Mouse (Mus musculus) embryonic fibroblast, embryonic 13.5 days (primary cell): ENCODE data around the gene Tomm40. TPM values are rescaled to one million over a fixed set of nuclear protein-coding genes. Genes with fewer than 3 reads are reported as not detected.

Experiments
- H3K27ac ChIP-seq: 2 replicates; pipeline ENCODE4 v1.5.1; 2012; ENCODE audit warnings: low read length, control low read depth, inconsistent platforms; ENCODE audit not compliant: insufficient read depth
- H3K4me1 ChIP-seq: 2 replicates; pipeline ENCODE4 v1.6.1; 2011; ENCODE audit warnings: low read length; ENCODE audit not compliant: control insufficient read depth, insufficient read depth
- H3K4me3 ChIP-seq: 2 replicates; pipeline ENCODE4 v1.5.1; 2011; ENCODE audit warnings: mild to moderate bottlenecking, control low read depth, low read length; ENCODE audit not compliant: insufficient read depth
- CTCF ChIP-seq: IDR thresholded peaks from 2 replicates; pipeline ENCODE4 v1.5.1; 2011; ENCODE audit warnings: mild to moderate bottlenecking, control low read depth, low read length, moderate library complexity, borderline replicate concordance; ENCODE audit not compliant: insufficient read depth
- POLR2A ChIP-seq: IDR thresholded peaks from 2 replicates; pipeline ENCODE4 v1.6.1; 2011; ENCODE audit warnings: low read depth, mild to moderate bottlenecking, control low read depth, low read length, moderate library complexity
- polyA plus RNA-seq: library from polyadenylated mRNA; stranded (reverse); fragments of >200 nt; gene quantifications from 2 replicates; pipeline ENCODE4 v1.2.4, GENCODE M21; 2011; ENCODE audit warnings: low read depth; ENCODE audit not compliant: missing spikeins, insufficient read length

Gene Tomm40
- polyA plus RNA-seq, 1 experiment: 38.1 TPM

- Histone ChIP-seq H3K27ac (no peak overlapping the region), H3K4me1 (peaks cover 9% of the 10 kb centered on the region), H3K4me3 (no peak overlapping the region)
- no peak for TF ChIP-seq CTCF
- TF ChIP-seq POLR2A: no peak
Observed at GRCm38 (mm10) chr7:19713196-19713595, 2.0 kb downstream of the Tomm40 start.

- TF ChIP-seq POLR2A: no peak
- TF ChIP-seq CTCF: no peak
- H3K4me3 ChIP-seq: no peak overlapping the region
- H3K4me1 ChIP-seq: peaks cover 6% of the 10 kb centered on the region
- H3K27ac ChIP-seq: no peak overlapping the region
Observed at GRCm38 (mm10) chr7:19712414-19712813, 2.8 kb downstream of the Tomm40 start.

- Histone ChIP-seq H3K27ac (no peak overlapping the region), H3K4me1 (no peaks in the 10 kb centered on the region)
- TF ChIP-seq POLR2A (no peak), CTCF (no peak)
Observed at GRCm38 (mm10) chr7:19710650-19711049, 4.6 kb downstream of the Tomm40 start.

GRCm38 (mm10) chr7:19705271-19705670 lies 10.0 kb downstream of the Tomm40 start:
- H3K4me3 ChIP-seq: no peak overlapping the region
- H3K4me1 ChIP-seq: no peaks in the 10 kb centered on the region
- H3K27ac ChIP-seq: no peak overlapping the region
- no peak for TF ChIP-seq POLR2A
- no peak for TF ChIP-seq CTCF

More at GRCm38 (mm10) chr7:19710650-19711049, 4.6 kb downstream of the Tomm40 start:
- H3K4me3 ChIP-seq: no peak overlapping the region

GRCm38 (mm10) chr7:19704475-19704874 lies 10.8 kb downstream of the Tomm40 start:
- H3K4me3 ChIP-seq: no peak overlapping the region
- TF ChIP-seq CTCF: no peak
- TF ChIP-seq POLR2A: no peak
- H3K4me1 ChIP-seq: no peaks in the 10 kb centered on the region
- H3K27ac ChIP-seq: no peak overlapping the region

DNA sequence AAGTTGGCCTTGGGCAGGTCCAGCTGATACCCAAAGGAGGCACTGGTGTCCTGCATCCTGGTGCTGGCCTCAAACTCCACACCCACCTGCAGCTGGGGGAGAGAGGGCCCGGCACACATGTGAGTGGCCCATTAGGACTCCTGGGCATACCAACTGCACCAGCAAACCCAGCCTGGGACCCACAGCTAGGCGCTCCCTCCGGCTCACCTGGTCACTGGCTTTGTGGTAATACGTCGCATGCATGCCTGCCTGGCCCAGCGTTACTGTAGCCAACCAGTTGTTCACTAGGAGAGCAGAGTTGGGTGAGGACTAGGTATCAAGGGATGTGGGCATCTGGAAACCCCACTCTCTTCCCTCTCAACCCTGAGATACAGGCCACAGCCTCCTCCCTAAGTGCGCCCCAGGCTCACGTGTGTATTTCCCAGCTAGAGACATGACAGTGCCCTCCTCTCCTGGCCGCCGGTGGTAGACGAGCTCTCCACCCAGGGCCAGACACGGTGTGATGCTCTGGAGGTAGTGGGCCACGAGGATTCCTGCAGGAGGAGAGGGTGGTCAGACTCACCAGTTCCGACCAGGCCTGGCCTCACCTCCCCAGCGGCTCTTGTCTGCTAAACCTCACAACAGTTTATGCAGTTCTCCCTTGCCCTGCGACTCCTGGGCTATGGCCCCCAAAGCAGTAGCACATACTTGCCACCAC lies 12.2 kb downstream of the Tomm40 start:
- no peak overlapping the region for H3K4me3 ChIP-seq
- H3K4me1 ChIP-seq: 0 out of 2 replicates have a peak, but pooled peaks cover 3% of the 10 kb centered on the region
- no peak overlapping the region for H3K27ac ChIP-seq
- no peak for TF ChIP-seq CTCF
- TF ChIP-seq POLR2A: no peak

- TF ChIP-seq CTCF (peak; percentile 41; the same call in 1 of the 2 replicates), POLR2A (no peak)
- Histone ChIP-seq H3K4me1 (0 out of 2 replicates have a peak, but pooled peaks cover 3% of the 10 kb centered on the region), H3K4me3 (no peak overlapping the region), H3K27ac (no peak overlapping the region)
Observed at GRCm38 (mm10) chr7:19701069-19701761, 14.0 kb downstream of the Tomm40 start.

DNA sequence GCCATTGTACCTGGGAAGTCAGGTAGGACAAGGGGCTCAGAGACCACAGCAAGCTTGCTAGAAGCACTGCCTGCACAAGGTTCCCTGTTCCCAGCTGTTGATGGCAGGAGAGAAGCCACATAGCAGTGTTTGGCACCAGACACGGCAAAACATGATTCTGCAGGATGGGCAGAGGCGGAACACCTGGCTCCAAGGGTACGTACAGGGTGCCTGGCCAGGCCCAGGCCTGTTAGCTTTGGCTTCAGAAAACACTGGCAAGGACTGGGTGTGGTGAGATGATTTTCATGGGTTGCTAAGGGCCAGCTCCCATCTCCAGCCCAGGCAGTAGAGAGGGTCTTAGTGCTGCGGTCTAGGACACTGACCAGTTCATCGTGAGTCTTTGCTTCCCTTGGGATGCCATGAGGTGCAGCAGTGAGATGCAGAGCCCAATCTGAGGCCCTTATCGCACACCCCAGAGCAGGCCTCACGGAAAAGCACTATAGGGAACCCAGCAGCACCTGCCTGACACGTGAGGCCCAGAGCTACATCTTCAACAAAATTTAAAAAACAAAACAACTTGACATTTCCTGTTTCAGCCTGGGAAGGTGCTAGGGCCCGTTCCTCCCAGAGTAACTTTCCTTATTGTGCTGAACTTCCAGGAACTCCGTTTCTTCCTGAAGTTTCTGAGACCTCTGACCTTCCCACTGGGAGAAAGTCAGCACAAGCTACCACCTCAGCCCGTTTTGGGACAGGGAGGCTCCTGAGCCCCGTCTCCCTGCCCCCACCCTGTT lies 14.8 kb downstream of the Tomm40 start:
- H3K4me1 ChIP-seq: 0 out of 2 replicates have a peak, but pooled peaks cover 3% of the 10 kb centered on the region
- TF ChIP-seq CTCF (no peak), POLR2A (no peak)
- H3K4me3 ChIP-seq: no peak overlapping the region
- no peak overlapping the region for H3K27ac ChIP-seq

DNA sequence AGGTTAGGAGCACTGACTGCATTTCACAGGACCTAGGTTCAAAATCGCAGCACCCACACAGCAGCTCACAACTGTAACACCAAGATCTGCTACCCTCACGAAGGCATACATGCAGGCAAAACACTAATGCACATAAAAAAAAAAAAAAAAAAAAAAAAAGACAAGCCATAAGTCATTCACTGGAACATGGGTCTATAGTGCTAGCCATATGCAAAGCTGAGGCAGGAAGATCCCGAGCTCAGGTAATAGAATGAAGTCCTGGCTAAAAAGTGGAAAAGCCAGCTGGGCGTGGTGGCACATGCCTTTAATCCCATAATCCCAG lies 15.4 kb downstream of the Tomm40 start:
- Histone ChIP-seq H3K4me1 (0 out of 2 replicates have a peak, but pooled peaks cover 3% of the 10 kb centered on the region), H3K4me3 (no peak overlapping the region), H3K27ac (no peak overlapping the region)
- TF ChIP-seq CTCF (no peak), POLR2A (no peak)
